Mouse (Mus musculus) forebrain, postnatal 0 days (tissue): Measurements from ENCODE around the gene Bbs1. TPM values are rescaled to one million over a fixed set of nuclear protein-coding genes. Genes with fewer than 3 reads are reported as not detected.
"Not testable (repeated sequence)": the region's sequence is repeated elsewhere in the genome, so short reads cannot be mapped to it uniquely, and the experiment has no call there.

Experiments used
- ATAC-seq: fragments of 200-750 bp; cut with Nextera tagmentation; 2 replicates; pipeline ENCODE4 v1.8.0; 2017; ENCODE audit warnings: mild to moderate bottlenecking, moderate library complexity
- DNase-seq: peaks from one replicate; pipeline ENCODE4 v3.0.0-alpha.2; 2015
- H3K27ac ChIP-seq: fragments of 300-500 bp; sonication (generic); 2 replicates; pipeline ENCODE4 v1.5.1; 2014; ENCODE audit warnings: low read depth, mild to moderate bottlenecking, antibody characterized with exemption, low read length, moderate library complexity, mixed read lengths
- H3K27me3 ChIP-seq: fragments of 300-500 bp; sonication (generic); 2 replicates; pipeline ENCODE4 v1.6.1; 2014; ENCODE audit warnings: mild to moderate bottlenecking, low read length, mixed read lengths; ENCODE audit not compliant: insufficient read depth
- H3K36me3 ChIP-seq: fragments of 300-500 bp; sonication (generic); 2 replicates; pipeline ENCODE4 v1.6.1; 2014; ENCODE audit warnings: mild to moderate bottlenecking, moderate library complexity; ENCODE audit not compliant: insufficient read depth
- H3K4me1 ChIP-seq: fragments of 300-500 bp; sonication (generic); 2 replicates; pipeline ENCODE4 v1.6.1; 2014; ENCODE audit warnings: antibody characterized with exemption; ENCODE audit not compliant: insufficient read depth
- H3K4me2 ChIP-seq: fragments of 300-500 bp; sonication (generic); 2 replicates; pipeline ENCODE4 v1.6.1; 2014; ENCODE audit warnings: low read depth, mild to moderate bottlenecking, moderate library complexity
- H3K4me3 ChIP-seq: fragments of 300-500 bp; sonication (generic); 2 replicates; pipeline ENCODE4 v1.5.1; 2014; ENCODE audit warnings: low read depth, low read length, mixed read lengths
- H3K9ac ChIP-seq: fragments of 300-500 bp; sonication (generic); 2 replicates; pipeline ENCODE4 v1.6.1; 2014; ENCODE audit warnings: mild to moderate bottlenecking
- H3K9me3 ChIP-seq: fragments of 300-500 bp; sonication (generic); 2 replicates; pipeline ENCODE4 v1.6.1; 2016; ENCODE audit warnings: low read length
- CTCF ChIP-seq: sonication (generic); IDR thresholded peaks from 2 replicates; pipeline ENCODE4 v1.5.1; 2016; ENCODE audit warnings: antibody characterized with exemption, control low read depth, low read depth
- WGBS: fragments of 180-500 bp; shearing (Covaris S2); extraction: QIAGEN DNeasy Blood & Tissue Kit; methylation state at CpG from one replicate; pipeline ENCODE4 v1.1.7; 2014; 5-methylcytosine and 5-hydroxymethylcytosine counted together
- polyA plus RNA-seq: library from polyadenylated mRNA; unstranded; fragments of >200 nt; fragmentation: Nextera tagmentation; extraction: Ambion mirVana; gene quantifications from 2 replicates; pipeline ENCODE4 v1.2.1, GENCODE M21; 2015
- total RNA-seq: library from RNA; depleted of rRNA; stranded (reverse); fragments of >200 nt; gene quantifications from 2 replicates; pipeline ENCODE4 v1.2.3, GENCODE M21; 2014; rRNA removed

The Bbs1 gene
- total RNA-seq (21.7 and 37.7 TPM in 2 replicates), polyA plus RNA-seq (5.4 and 7.4 TPM in 2 replicates)

- no peaks in the 10 kb centered on the region for H3K9me3 ChIP-seq
- peak; percentile 91 for ATAC-seq
- peak within 1 kb of the TSS; percentile 71 for H3K4me3 ChIP-seq
- H3K36me3 ChIP-seq: peaks cover 38% of the 10 kb centered on the region
- no peak for TF ChIP-seq CTCF
- peak; percentile 94 for DNase-seq
- H3K4me2 ChIP-seq: peak within 1 kb of the TSS; percentile 52
- H3K27me3 ChIP-seq: no peaks in the 10 kb centered on the region
- H3K27ac ChIP-seq: peak within 1 kb of the TSS; percentile 84
- H3K4me1 ChIP-seq: no peaks in the 10 kb centered on the region; the same call in 1 of the 2 replicates
- peak within 1 kb of the TSS; percentile 64 for H3K9ac ChIP-seq
- WGBS: 7% methylated on average over 31 of the region's 31 CpGs
These were observed at the start of gene Bbs1 for GRCm38 (mm10) chr19:4905979-4906794. Bbs1 (minus strand) TSS chr19:4906628.

- WGBS: 77% methylated on average over 9 of the region's 9 CpGs
- not testable (repeated sequence) for DNase-seq
These were observed 42.2 kb upstream of the Bbs1 start for GRCm38 (mm10) chr19:4948641-4949040.

GRCm38 (mm10) chr19:4945540-4945939 is 39.1 kb upstream of the Bbs1 start:
- Histone ChIP-seq H3K9ac (no peak overlapping the region), H3K4me3 (no peak overlapping the region), H3K27ac (no peak overlapping the region), H3K27me3 (no peaks in the 10 kb centered on the region), H3K36me3 (no peaks in the 10 kb centered on the region), H3K4me1 (no peaks in the 10 kb centered on the region; the same call in 1 of the 2 replicates), H3K9me3 (no peaks in the 10 kb centered on the region), H3K4me2 (no peak overlapping the region)
- no peak for TF ChIP-seq CTCF
- no peak for DNase-seq
- no peak for ATAC-seq
- WGBS: 34% methylated on average over 6 of the region's 6 CpGs

More at GRCm38 (mm10) chr19:4948641-4949040, 42.2 kb upstream of the Bbs1 start:
- not testable (repeated sequence) for H3K27ac ChIP-seq, ATAC-seq, H3K4me3 ChIP-seq, H3K4me1 ChIP-seq, H3K9me3 ChIP-seq, H3K36me3 ChIP-seq, H3K9ac ChIP-seq, H3K4me2 ChIP-seq, H3K27me3 ChIP-seq

- 7% methylated on average over 13 of the region's 13 CpGs for WGBS
- peak overlapping the region; percentile 88 for H3K4me2 ChIP-seq
- no peaks in the 10 kb centered on the region for H3K36me3 ChIP-seq
- H3K4me3 ChIP-seq: peak overlapping the region; percentile 75
- peak overlapping the region; percentile 75 for H3K27ac ChIP-seq
- no peaks in the 10 kb centered on the region for H3K9me3 ChIP-seq
- H3K9ac ChIP-seq: peak overlapping the region; percentile 77
- ATAC-seq (peak; percentile 70), DNase-seq (no peak)
- no peaks in the 10 kb centered on the region; the same call in 1 of the 2 replicates for H3K4me1 ChIP-seq
- no peaks in the 10 kb centered on the region for H3K27me3 ChIP-seq
- TF ChIP-seq CTCF: no peak
These were observed 36.8 kb upstream of the Bbs1 start for GRCm38 (mm10) chr19:4943253-4943588.

- H3K4me2 ChIP-seq: peak within 1 kb of the TSS; percentile 88
- H3K4me1 ChIP-seq: no peaks in the 10 kb centered on the region; the same call in 1 of the 2 replicates
- WGBS: 1% methylated on average over 52 of the region's 55 CpGs
- H3K9me3 ChIP-seq: no peaks in the 10 kb centered on the region
- ATAC-seq: peak; percentile 97
- peak within 1 kb of the TSS; percentile 75 for H3K27ac ChIP-seq
- peak within 1 kb of the TSS; percentile 77 for H3K9ac ChIP-seq
- H3K36me3 ChIP-seq: peaks cover 4% of the 10 kb centered on the region; the same call in 1 of the 2 replicates
- no peak for TF ChIP-seq CTCF
- peak within 1 kb of the TSS; percentile 75 for H3K4me3 ChIP-seq
- H3K27me3 ChIP-seq: no peaks in the 10 kb centered on the region
- peak; percentile 90 for DNase-seq
These were observed 36.3 kb upstream of the Bbs1 start, which contains the start of gene Peli3 for GRCm38 (mm10) chr19:4942551-4943252. Peli3 (minus strand) TSS chr19:4943127.

GRCm38 (mm10) chr19:4937444-4938310 is 31.2 kb upstream of the Bbs1 start:
- H3K9me3 ChIP-seq: no peaks in the 10 kb centered on the region
- DNase-seq (no peak), ATAC-seq (no peak)
- no peak overlapping the region for H3K4me3 ChIP-seq
- H3K4me1 ChIP-seq: no peaks in the 10 kb centered on the region; the same call in 1 of the 2 replicates
- H3K9ac ChIP-seq: no peak overlapping the region
- H3K27me3 ChIP-seq: no peaks in the 10 kb centered on the region
- peaks cover 22% of the 10 kb centered on the region for H3K36me3 ChIP-seq
- no peak overlapping the region for H3K27ac ChIP-seq
- TF ChIP-seq CTCF: no peak
- H3K4me2 ChIP-seq: no peak overlapping the region
- WGBS: 87% methylated on average over 17 of the region's 17 CpGs
